Mouse (Mus musculus) large intestine, adult 2 months (tissue): ENCODE results near the gene Scaper. TPM values are rescaled to one million over a fixed set of nuclear protein-coding genes. Genes with fewer than 3 reads are reported as not detected.
A peak's percentile ranks its signal among the peaks of the same experiment; 100 is the strongest.

Source experiments
- DNase-seq: peaks from one replicate; pipeline ENCODE4 v3.0.0-alpha.2; 2012; ENCODE audit warnings: low read depth, low spot score
- WGBS: fragments of 180-500 bp; shearing (Covaris S2); methylation state at CpG from one replicate; pipeline ENCODE4 v1.1.7; 2018; 5-methylcytosine and 5-hydroxymethylcytosine counted together
- polyA plus RNA-seq: library from polyadenylated mRNA; depleted of rRNA; stranded (reverse); fragments of >200 nt; gene quantifications from 2 replicates; pipeline ENCODE4 v1.2.3, GENCODE M21; 2012; rRNA removed

Gene Scaper
- 2.6 and 2.7 TPM in 2 replicates for polyA plus RNA-seq

DNA sequence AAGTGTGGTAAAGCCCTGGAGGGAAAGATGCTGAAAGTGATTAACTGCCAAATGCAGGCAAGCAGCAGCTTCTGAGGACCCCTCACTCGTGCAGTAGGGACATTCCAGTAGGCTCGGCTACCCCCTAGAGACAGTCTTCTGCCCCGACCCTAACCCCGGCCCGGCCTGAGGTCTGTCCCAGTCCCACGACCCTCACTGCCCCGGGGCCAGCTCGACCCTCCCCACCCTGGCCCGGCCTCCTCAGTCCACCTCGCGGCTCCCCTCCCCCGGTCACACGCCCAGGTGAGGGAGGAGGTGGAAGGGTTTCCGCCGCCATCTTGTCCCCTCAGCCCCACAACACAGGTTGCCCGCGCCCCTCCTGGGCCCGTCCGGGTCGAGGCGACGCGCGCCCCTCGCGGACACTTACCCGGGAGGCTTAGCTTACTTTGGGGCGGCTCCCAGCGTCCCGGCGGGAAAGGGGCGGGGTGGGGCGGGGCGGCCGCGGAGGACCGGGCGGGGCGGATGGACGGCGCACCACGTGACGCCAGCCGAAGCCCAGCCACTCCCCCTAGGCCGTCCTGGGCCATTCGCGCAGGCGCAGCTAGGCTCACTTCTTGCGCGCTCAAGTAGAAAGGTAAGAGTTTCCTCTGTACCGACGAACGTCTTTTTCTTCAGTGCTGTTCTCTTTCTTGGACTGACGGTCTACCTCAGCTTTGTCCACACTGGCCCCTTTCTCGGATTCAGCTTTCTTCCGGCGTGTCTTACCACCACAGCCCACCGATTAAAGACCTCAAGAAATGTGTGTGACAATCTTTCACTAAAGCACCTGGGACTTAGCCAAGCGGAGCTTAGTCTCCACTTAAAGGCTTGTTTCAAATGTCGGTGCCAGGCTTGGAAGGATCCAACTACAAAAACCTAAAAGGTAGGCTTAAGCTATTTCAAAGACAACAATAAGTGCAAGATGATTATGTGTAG is at the start of gene Scaper:
Gene Scaper, minus strand, starts transcription at position 456 of the 954 bp plus-strand sequence.
- peak; percentile 84 for DNase-seq
- under 1% methylated on average over 60 of the region's 60 CpGs for WGBS

DNA sequence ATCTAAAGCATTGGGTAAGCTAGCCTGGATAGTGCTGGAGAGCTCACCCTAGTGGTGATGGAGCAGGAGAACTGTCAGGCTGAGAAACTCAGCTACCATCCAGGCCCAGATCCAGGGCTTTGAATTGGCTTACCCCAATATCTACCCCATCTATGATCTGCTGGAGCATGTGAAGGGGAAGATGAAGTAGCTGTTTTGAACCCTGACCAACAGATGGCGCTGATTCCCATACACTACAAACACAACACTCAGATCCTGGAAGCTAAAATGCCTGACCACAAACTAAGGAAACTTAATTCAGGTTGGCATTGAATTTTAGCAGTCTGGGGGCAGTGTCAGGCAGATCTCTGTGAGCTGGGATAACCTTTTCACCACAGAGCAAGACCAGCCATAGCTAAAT is 8.9 kb upstream of the Scaper start:
- DNase-seq = no peak
- 30% methylated on average over 1 of the region's 1 CpGs for WGBS

DNA sequence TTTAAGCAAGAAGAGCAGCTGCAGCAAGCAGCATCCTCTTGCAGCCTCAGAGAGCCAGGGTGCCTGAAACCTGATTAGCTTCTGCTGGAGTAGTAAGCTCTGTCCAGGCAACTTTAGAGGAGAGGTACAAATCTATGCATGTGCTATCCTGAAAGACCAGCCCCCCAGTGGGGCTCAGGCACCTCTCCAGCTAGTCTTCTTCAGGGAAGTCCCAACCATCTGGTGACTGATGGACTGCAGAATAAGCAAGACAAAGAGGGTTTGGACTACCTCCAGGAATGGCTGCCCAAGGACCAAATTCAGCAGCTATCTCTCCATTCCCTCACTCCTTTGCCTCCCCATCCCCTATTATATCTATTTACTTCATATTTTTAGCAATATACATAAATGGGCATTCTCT is 3.4 kb upstream of the Scaper start:
- no peak for DNase-seq

DNA sequence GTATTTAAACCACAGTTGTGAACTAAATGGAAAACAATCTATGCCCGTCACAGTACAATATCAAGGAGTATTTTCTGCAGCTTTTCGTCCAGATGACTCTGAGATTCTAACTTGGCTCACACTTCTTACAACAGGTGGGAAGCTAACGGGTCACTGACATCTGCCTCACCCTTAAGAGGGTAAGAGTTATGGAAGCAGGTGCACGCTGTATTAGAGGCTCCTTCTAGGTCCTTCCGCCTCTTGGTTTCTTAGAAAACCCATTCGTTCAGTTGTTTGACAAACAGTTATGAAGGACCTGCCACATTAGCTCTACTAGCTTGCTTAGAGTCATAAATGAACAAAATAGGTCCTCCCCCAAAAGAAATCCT is 683 bp upstream of the Scaper start:
- no peak for DNase-seq
- WGBS = 13% methylated on average over 6 of the region's 6 CpGs

DNA sequence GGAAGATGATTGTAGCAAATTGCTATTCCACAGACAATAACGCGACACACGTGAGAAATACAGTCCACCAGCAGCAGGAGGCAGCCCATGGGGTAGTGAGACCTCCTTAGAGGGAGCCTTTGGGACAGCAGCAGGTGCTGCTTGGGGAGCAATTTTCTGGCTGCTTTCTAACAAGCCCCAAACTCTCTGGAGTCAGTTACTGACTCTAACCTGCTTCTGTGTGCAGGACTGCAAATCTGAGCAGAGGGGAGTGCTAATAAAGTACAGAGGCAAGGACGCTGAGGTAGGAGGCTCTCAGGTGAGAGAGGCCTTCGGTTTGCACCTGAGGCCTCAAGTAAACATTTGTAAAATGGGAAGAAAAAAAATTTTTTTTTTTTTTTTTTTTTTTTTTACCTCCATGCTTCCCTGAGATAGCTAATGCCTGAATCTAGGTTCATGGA is 675 bp downstream of the Scaper start:
- WGBS = 15% methylated on average over 5 of the region's 5 CpGs
- DNase-seq = no peak

DNA sequence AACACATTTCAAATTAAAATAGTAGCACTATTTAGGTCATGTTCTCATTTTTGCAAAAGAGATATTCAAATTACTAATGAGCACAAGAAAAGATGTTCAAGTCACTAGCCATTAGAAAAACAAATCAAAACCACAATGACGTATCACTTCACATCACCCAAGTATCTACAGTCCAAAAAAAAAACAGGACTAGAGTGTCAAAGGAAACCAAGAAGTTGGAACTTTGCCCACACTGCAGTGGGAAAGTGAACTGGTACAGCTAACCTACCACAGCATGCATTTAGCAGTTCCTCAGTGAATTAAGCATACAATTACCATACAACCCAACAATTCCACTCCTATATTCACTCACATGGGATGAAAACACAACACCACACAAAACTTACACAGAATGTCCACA is 5.4 kb downstream of the Scaper start:
- no peak for DNase-seq
- 79% methylated on average over 1 of the region's 1 CpGs for WGBS

DNA sequence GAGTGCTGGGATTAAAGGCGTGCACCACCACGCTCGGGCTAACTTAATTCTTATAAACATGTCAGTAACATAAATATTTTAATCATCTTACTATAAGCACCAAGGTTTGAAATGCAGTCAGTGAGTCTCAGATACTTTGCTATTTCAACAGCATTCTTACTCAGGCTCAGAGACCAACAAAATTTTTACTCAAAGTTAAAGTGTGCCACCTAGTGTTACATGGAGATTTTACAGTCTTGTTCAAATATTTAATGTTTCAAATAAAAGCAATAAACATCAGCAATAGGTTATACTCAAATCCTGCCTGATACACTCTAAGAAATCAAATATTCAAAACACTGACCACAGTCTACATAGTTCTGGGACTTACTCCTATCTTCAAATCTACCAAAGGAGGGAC is 19.3 kb downstream of the Scaper start:
- DNase-seq = no peak
- WGBS = 65% methylated on average over 3 of the region's 3 CpGs

DNA sequence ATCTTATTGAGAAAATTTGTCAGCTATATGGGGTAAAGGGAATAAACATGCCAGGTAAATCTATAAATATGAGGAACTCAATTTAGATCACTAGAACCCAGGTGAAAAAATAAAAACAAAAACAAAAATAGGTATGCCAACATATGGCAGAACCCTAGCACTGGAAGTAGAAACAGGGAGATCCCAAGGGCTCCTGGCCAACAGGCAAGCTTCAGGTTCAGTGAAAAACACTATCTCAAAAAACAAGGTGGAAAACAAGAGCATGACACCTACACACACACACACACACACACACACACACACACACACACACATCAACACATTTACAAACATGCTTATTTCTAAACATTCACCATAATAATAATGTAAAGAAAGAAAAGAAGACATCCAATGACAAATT is 21.2 kb downstream of the Scaper start:
- DNase-seq = no peak

DNA sequence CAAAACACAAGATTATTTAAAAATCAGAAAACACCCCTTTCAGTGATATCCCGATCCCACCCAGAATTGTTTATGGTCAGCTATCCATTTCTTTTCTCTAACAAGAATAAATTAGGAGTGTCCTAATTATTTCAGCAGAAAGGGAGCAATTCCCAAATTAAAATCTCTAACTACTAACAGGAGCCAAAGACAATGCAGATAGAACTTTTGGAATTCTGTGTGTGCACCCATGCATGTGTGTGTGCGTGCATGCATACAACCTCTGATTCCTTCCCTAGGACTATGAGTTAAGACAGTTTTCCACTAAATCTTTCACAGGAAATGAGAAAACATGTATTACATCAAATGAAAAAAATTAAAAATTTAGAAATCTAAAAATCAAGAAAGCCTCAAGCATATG is 26.4 kb downstream of the Scaper start:
- WGBS = 97% methylated on average over 2 of the region's 2 CpGs
- DNase-seq = no peak

DNA sequence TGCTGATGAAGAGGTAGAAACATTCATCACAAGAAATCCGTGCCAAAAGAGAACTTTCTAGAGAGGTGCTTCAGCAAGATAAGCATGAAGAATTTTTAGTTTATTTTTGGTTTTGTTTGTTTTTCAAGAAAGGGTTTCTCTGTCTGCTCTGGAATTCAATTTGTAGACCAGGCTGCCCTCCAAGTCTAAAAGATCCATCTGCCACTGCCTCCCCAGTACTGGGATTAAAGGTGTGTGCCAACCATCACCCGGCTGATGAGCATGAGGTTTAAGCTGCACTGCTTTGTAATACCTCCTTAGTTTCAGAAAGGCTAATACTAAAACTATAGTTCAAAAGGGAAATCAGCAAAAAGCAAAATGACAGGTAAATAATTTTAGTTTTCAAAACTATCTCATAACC is 35.0 kb downstream of the Scaper start:
- no peak for DNase-seq
- WGBS = 90% methylated on average over 2 of the region's 2 CpGs

DNA sequence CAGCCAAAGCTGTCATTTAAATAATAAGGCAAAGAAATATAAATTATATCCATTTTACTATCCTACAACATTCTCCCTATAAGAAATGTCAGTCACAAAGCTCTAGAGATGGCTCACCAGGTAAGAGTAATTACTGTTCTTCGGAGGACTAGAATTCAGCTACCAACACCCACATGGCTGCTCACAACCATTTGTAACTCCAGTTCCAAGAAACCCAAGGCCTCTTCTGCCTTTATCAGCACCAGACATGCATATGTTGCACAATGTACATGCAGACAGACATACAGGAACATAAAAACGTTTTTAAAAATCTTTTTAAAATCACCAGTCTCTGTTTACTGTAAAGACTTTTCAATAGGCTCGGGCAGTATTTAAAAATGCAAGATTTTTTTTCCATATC is 36.3 kb downstream of the Scaper start:
- WGBS = 69% methylated on average over 3 of the region's 3 CpGs
- DNase-seq = no peak

DNA sequence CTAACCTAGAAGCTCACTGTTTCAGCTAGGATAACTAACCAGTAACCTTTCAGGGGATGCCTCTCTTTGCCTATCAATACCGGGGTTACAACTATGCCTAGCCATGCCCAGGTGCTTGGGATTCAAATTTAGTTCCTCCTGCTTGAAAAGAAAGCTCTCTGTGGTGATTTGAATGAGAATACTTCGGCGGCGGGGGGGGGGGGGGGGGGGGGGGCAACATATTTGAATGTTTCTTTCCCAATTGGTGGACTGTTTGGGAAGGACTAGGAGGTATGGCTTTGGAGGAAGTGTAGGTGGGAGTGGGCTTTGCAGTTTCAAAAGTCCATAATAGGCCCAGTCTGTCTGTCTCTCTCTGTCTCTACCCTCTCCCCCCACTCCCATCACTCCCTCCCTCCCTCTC is 37.4 kb downstream of the Scaper start:
- 73% methylated on average over 4 of the region's 4 CpGs for WGBS

DNA sequence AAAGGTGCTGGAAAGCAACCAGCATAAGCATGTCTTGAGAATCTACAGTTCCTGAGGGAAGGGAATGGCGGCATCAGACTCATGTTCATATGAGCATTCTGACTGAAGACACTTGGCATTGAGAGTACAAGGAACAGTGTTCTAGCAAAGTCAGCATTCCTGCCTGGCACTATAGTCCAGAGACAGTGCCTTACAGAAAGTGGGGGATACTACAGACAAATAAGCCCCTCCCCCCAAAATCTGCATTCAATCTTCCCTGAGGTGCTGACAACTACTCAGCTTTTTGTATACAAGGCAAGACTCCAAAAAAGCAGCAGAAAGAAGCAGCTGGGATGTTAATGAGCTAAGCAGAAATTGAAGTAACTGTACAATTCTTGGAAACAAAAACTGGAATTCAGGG is 59.9 kb downstream of the Scaper start:
- DNase-seq = no peak
- WGBS = 68% methylated on average over 1 of the region's 1 CpGs

More for the DNA sequence above, 37.4 kb downstream of the Scaper start:
- no peak for DNase-seq

DNA sequence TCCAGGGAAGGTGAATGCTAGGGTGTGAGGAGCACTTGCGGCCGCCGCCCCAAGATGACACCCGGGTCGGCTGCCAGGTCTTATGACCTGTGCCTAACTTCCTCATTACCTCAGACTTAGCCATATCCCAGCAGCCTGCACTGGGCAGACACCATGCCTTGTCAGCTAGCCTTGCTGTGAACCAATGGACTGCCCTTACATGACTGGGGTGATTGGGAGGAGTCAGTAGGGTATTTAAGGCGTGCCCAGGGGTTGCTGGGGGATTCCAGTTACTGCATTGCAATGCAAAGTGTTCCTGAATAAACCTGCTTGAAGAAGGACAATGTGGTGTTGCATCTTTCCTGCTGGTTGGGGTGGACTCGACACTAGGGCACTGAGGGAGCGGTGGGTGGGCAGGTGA is 148.5 kb downstream of the Scaper start:
- DNase-seq = no peak
- WGBS = 71% methylated on average over 8 of the region's 8 CpGs

DNA sequence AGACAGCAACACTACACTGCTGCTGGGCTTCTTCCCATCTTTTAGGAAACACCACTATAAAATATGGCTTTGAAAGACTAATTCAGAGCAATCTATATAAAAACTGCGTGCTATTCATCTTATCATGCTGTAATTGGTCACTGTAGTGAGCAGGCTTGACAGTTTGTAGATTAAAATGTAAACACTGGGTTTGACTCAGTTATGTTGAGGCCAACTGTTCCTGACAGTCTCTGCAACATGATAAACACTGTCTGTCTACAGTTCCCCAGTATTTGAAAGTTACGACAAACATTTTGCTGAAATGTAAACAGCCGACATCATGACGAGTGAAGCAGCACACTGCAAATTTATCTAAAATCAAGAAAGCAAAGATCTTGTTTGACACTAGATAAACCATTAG is 225.9 kb downstream of the Scaper start:
- 56% methylated on average over 4 of the region's 4 CpGs for WGBS
- no peak for DNase-seq

DNA sequence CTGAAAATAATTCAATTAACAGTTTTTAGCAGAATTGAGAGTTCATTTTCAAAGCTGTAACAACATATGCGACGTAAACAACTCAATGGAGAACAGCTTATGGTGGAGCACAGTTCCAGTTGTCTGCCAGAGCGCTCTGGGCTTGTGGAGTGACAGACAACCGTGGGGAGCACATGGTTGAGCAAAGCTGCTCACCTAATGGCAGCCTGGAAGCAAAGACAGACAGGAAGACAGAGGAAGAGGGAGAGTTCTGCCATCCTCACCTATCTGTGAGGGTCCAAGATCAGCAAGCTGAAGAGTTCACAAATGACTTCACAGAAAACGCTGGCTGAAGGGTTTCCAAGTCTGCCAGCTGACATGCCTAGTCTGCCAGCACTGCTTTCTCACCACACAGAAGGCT is 227.4 kb downstream of the Scaper start:
- WGBS = 87% methylated on average over 5 of the region's 5 CpGs
- no peak for DNase-seq

DNA sequence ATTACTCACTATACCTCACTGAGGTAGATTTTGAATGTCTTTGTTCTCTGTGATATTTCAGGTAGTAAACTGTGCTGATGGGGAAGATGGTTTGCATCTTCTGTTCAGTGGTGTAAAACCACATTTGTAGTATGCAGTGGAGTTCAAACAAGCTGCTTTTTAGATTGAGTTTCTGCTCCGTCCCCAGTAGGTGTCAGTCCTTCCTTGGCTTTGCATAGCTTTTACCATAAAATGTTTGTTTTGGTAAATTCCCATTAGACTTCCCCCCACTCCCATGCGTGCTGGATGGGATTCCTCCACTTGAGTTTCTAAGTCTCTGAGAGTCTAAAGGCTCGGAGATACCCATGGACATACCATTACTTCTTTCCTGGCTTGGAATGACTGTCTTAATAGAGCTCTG is 231.3 kb downstream of the Scaper start:
- WGBS = 66% methylated on average over 3 of the region's 3 CpGs
- no peak for DNase-seq

DNA sequence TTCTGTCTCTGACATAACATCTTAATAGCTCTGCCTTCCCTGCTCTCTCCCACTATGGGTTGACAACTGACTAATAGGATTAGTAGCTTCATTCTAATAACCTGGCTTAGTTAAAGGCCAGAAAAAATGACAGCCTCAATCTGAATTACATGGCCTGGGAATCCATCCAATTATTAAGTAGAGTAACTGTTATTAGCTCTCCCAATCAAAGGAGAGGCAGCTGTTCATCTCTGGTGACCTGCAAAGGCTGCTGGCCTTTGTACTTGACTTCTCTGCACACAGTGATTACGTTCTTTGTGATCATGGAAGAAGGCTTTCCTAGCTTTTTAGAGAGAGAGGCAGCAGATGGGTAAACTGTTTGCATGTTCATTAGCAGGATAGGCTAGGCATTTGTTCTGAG is 242.6 kb downstream of the Scaper start:
- DNase-seq = no peak
- 72% methylated on average over 1 of the region's 1 CpGs for WGBS

DNA sequence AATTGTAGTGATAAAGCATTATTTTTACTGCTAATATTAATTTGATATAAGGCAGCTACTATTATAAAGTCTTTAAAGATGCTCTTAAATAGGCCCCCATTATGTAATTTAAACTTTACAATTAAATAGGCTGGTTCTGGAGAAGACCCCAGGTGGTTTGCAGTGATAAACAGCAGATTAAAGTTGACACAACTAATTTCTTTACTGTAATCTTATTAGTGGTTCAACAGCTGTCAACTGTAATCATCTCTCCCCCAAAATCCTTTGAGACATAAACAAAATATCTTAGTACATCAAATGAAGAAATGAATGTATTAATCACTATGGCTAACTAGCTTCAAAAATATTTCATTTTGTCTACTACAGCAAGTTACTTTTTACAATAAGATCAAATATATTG is 260.8 kb downstream of the Scaper start:
- DNase-seq = no peak

DNA sequence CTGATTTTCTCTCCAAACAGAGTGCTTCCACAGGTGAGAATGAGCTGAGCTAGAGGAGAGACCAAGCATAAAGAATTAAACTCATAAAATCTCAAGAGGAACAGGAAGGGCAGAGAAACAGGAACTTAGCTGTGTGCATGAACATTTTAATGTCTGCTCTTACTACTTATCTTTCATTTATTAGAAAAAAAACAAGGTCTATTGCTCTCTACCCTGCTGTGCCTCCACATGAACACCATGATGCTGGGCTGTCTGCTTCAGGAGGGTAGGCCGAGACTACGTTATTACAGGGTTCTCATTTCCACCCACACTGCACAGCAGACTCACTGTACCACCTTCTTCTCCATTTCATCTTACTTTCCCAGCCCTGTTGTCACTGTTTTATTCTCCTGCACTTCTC is 291.5 kb downstream of the Scaper start:
- 95% methylated on average over 2 of the region's 2 CpGs for WGBS
- no peak for DNase-seq

DNA sequence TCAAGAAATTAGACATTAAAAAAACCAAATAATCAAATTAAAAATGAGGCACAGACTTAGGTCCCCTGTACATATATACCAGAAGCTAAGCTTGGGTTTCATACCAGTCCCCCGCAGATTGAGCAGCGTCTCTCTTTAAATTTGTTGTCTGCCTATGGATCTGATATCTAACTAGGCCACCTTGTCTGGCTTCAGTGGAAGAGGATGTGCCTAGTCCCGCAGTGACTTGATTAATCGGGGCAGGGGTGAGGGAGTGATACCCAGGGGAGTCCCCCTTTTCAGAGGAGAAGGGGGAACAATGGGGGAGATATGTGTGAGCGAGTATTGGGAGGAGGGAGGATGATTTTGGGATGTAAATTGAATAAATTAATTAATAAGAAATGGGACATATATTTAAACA is 310.9 kb downstream of the Scaper start:
- WGBS = 88% methylated on average over 5 of the region's 5 CpGs
- DNase-seq = no peak

DNA sequence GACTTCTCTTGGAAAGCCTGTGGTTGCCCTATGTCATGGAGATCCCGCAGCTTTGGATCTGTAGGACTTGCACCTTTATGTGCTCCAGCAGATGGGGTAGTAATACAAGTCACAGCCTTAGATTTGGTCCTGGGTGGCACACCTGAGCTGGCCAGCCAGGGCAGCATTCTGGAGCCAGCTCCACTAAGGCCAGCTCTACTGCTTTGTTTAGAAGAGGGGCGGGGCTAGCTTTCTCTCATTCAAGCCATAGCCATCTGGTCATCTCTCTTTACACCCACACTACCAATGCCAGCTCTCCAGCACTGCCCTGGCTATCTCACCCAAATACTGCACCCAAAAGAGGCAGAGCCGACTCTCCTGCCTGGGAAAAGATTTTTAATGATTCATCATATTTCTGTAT is 323.2 kb downstream of the Scaper start:
- no peak for DNase-seq
- 66% methylated on average over 3 of the region's 3 CpGs for WGBS
